Mouse (Mus musculus) gastrocnemius, adult 2 months (tissue): ENCODE measurements around the gene Parvg. TPM values are rescaled to one million over a fixed set of nuclear protein-coding genes. Genes with fewer than 3 reads are reported as not detected.
A peak's percentile ranks its signal among the peaks of the same experiment; 100 is the strongest.
"Not testable (repeated sequence)": the region's sequence is repeated elsewhere in the genome, so short reads cannot be mapped to it uniquely, and the experiment has no call there.

Source experiments
- DNase-seq: peaks from one replicate; pipeline ENCODE4 v3.0.0; 2022
- H3K27ac ChIP-seq: fragments of 200-600 bp; 2 replicates; pipeline ENCODE4 v1.8.1; 2022; ENCODE audit warnings: mild to moderate bottlenecking
- H3K4me3 ChIP-seq: fragments of 200-600 bp; 2 replicates; pipeline ENCODE4 v1.8.1; 2022; ENCODE audit warnings: mild to moderate bottlenecking, moderate library complexity
- CTCF ChIP-seq: fragments of 200-600 bp; IDR thresholded peaks from 2 replicates; pipeline ENCODE4 v1.8.1; 2022; ENCODE audit warnings: antibody characterized with exemption, mild to moderate bottlenecking, moderate library complexity
- intact Hi-C: fragments of 180-260 bp; cut with DNase I; formaldehyde crosslinking; loops from one replicate; pipeline ENCODE4 v1.15.1; 2025
- long read RNA-seq, 2 experiments: library from polyadenylated mRNA; stranded (forward); transcript quantifications; one replicate each; pipeline ENCODE4 v2.0.0; 2021
- total RNA-seq, 2 experiments: library from RNA; stranded (reverse); gene quantifications; 2 replicates each; pipeline ENCODE4 v1.2.3; 2021

Gene Parvg
- under 1 TPM; 0.53 to 0.54 TPM for total RNA-seq
- long read RNA-seq, experiment 1, partial matches to known transcripts: 0 of 3 reads
- long read RNA-seq, experiment 1, other reads (novel, unspliced or antisense): 0 of 3 reads
- long read RNA-seq, experiment 2: 0 reads

GRCm38 (mm10) chr15:84323966-84324869, at the start of gene Parvg:
Gene Parvg (plus strand): TSS chr15:84324026.
- intact Hi-C loops: no loop called here
- no peak within 1 kb of the TSS for H3K27ac ChIP-seq

GRCm38 (mm10) chr15:84276066-84276465, 47.8 kb upstream of the Parvg start:
- DNase-seq: no peak
- Histone ChIP-seq H3K27ac (no peak overlapping the region), H3K4me3 (no peak overlapping the region)
- no peak for TF ChIP-seq CTCF
- intact Hi-C loops: no loop called here

More at GRCm38 (mm10) chr15:84323966-84324869, at the start of gene Parvg:
- H3K4me3 ChIP-seq: peak within 1 kb of the TSS; percentile 16
- DNase-seq: no peak
- no peak for TF ChIP-seq CTCF

GRCm38 (mm10) chr15:84278091-84278490, 45.7 kb upstream of the Parvg start:
- no peak for TF ChIP-seq CTCF
- Histone ChIP-seq H3K4me3 (no peak overlapping the region), H3K27ac (no peak overlapping the region)
- intact Hi-C loops: no loop called here
- DNase-seq: no peak

DNA sequence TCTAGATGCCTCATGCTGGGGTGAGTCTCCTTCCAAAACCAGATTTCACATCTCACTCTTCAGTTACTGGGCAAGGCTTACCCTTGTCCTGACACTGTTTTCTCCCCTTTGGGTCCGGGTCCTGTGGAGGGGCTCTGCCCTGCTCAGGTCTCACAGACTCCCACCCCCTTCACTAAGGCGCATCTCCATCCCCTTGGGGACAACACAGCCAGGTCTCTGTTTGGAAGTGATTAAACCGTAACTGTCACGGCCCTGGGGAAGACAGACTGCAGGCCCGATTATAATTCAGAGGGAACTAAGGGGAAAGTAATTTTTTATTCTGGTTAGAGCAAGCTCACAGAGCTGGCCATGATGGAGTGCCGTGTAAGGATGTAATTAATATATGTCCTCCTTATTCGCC, 45.2 kb upstream of the Parvg start:
- TF ChIP-seq CTCF: no peak
- intact Hi-C loops: no loop called here
- H3K4me3 ChIP-seq: no peak overlapping the region
- DNase-seq: no peak
- no peak overlapping the region for H3K27ac ChIP-seq

GRCm38 (mm10) chr15:84280309-84280708, 43.5 kb upstream of the Parvg start:
- Histone ChIP-seq H3K27ac (no peak overlapping the region), H3K4me3 (no peak overlapping the region)
- DNase-seq: no peak
- no peak for TF ChIP-seq CTCF
- intact Hi-C loops: loop anchor here (5.0 to 10.0 kb wide), 2 partner anchors 164 to 332 kb away; partner anchors contain the start of gene Shisal1

- intact Hi-C loops: loop anchor here (5.0 to 10.0 kb wide), 2 partner anchors 164 to 331 kb away; partner anchors contain the start of gene Shisal1
- H3K27ac ChIP-seq: no peak overlapping the region
- no peak overlapping the region for H3K4me3 ChIP-seq
- DNase-seq: no peak
- TF ChIP-seq CTCF: no peak
Observed at GRCm38 (mm10) chr15:84280712-84281347, 43.0 kb upstream of the Parvg start.

DNA sequence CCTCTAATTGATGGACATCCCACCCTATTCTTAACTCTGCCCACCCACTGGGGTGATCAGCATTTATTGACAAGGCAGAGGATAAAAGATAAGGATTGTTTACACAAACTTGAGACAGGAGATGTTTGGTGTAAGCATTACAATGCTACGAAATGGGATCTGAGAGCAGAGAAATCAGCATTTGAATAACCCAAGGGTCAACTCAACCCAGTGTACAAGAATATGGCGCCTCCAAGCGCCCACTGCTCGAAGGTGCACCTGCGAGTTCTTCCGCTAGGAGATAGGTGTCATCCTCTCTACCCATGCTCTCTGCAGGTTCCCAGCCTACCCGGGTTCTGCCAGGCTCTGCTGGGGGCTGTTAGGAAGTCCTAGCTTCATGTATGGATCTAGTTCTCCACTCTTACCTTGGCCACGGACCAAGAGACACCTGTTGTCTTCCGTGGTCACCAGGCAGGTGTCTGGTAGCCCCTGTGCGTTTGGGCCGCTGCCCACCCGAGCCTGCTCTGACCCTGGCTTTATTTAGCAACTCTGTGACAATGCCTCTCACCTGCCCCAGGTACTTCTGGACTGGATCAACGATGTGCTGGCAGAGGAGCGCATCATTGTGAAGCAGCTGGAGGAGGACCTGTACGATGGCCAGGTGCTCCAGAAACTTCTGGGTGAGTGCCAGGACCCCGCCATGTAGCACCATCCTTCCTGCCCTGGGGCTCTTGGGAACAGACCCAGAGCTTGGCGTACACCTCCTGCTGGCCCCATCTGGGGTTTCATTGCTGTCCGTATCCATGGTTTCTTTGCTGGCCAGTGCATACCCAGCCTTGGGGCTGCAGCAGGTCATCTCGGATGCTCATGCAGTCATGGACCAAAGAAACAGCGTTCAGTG, 41.4 kb upstream of the Parvg start:
- H3K27ac ChIP-seq: no peak overlapping the region
- H3K4me3 ChIP-seq: no peak overlapping the region
- no peak for DNase-seq
- intact Hi-C loops: loop anchor here (5.0 to 10.0 kb wide), 2 partner anchors 162 to 330 kb away; partner anchors contain the start of gene Shisal1
- TF ChIP-seq CTCF: no peak

DNA sequence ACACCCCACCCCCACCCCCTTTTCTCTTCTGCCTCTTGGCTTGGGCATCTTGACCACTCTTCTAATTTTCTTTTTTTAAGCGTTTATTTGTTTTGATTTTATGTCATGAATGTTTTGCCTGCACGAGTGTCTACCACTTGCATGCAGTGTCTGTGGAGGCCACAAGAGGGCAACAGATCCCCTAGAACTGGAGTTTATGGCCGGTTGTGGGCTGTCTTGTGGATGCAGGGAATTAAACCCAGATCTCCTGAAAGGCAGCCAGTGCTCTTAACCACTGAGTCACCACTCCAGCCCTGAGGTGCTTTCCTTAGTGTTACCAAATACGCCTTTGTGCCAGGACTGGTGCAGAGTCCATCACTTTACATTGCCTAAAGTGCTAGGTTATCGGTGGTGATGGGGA, 39.8 kb upstream of the Parvg start:
- intact Hi-C loops: loop anchor here (5.0 to 10.0 kb wide), 2 partner anchors 161 to 328 kb away; partner anchors contain the start of gene Shisal1
- Histone ChIP-seq H3K4me3 (no peak overlapping the region), H3K27ac (no peak overlapping the region)
- peak; percentile 73 for TF ChIP-seq CTCF
- DNase-seq: peak; percentile 47

DNA sequence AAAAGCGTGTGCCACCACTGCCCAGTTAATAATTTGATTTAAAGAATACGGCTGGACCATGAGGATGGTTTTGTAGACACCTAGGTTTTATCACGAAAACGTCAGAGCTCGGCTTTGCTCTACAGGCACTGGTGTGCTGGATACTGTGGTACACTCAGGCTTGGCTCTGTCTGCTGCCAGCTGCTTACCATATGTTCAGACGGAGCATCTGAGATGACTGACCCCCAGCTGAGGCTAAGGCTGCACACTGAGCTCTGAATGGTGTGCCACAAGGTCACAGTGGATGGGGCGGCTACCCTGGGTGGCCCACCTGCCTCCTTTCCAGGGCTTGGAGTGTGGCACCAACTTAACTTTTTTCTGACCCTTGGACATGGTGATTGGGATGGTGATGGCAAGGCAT, 38.4 kb upstream of the Parvg start:
- intact Hi-C loops: loop anchor here (10.0 kb wide), 1 partner anchor 159 kb away; the partner anchor contains the start of gene Shisal1
- DNase-seq: no peak
- Histone ChIP-seq H3K27ac (no peak overlapping the region), H3K4me3 (no peak overlapping the region)
- TF ChIP-seq CTCF: no peak

DNA sequence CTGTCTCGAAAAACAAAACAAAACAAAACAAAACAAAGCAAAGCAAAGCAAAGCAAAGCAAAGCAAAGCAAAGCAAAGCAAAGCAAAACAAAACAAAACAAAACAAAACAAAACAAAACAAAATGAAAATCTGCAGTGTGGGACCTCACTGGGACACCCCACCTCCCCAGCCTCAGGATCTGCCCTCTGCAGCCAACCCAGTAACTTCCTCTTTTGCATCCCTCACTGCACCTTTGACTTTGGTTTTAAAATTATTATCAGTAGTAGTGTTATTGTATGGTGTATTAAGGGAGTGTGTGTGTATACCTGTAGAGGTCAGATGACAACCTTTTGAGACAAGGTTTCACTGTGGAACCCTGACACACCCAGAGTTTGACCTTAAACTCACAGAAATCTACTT, 34.9 kb upstream of the Parvg start:
- DNase-seq, H3K27ac ChIP-seq, H3K4me3 ChIP-seq: not testable (repeated sequence)
- intact Hi-C loops: loop anchor here (10.0 kb wide), 1 partner anchor 156 kb away; the partner anchor contains the start of gene Shisal1

GRCm38 (mm10) chr15:84291097-84291496, 32.7 kb upstream of the Parvg start:
- intact Hi-C loops: no loop called here
- DNase-seq: no peak
- TF ChIP-seq CTCF: no peak
- Histone ChIP-seq H3K27ac (no peak overlapping the region), H3K4me3 (no peak overlapping the region)

GRCm38 (mm10) chr15:84293590-84293989, 30.2 kb upstream of the Parvg start:
- intact Hi-C loops: no loop called here
- no peak for DNase-seq
- no peak for TF ChIP-seq CTCF

More at GRCm38 (mm10) chr15:84293590-84293989, 30.2 kb upstream of the Parvg start:
- Histone ChIP-seq H3K27ac (no peak overlapping the region), H3K4me3 (no peak overlapping the region)
